Mouse (Mus musculus) kidney, embryonic 15.5 days (tissue): ENCODE measurements around the gene Grin2d. TPM values are rescaled to one million over a fixed set of nuclear protein-coding genes. Genes with fewer than 3 reads are reported as not detected.

Experiments
- ATAC-seq: fragments of 200-750 bp; cut with Nextera tagmentation; replicated peaks from 2 replicates; pipeline ENCODE4 v1.8.0; 2017; ENCODE audit warnings: moderate TSS enrichment; ENCODE audit not compliant: low FRiP score
- H3K27ac ChIP-seq: fragments of 300-500 bp; sonication (generic); 2 replicates; pipeline ENCODE4 v1.5.1; 2015; ENCODE audit warnings: mild to moderate bottlenecking, inconsistent platforms
- H3K27me3 ChIP-seq: fragments of 300-500 bp; sonication (generic); 2 replicates; pipeline ENCODE4 v1.6.1; 2015; ENCODE audit warnings: inconsistent platforms
- H3K36me3 ChIP-seq: fragments of 300-500 bp; sonication (generic); 2 replicates; pipeline ENCODE4 v1.6.1; 2015; ENCODE audit warnings: inconsistent platforms
- H3K4me1 ChIP-seq: fragments of 300-500 bp; sonication (generic); 2 replicates; pipeline ENCODE4 v1.6.1; 2015; ENCODE audit warnings: inconsistent platforms
- H3K4me2 ChIP-seq: fragments of 300-500 bp; sonication (generic); 2 replicates; pipeline ENCODE4 v1.6.1; 2015; ENCODE audit warnings: moderate library complexity, mild to moderate bottlenecking, inconsistent platforms
- H3K4me3 ChIP-seq: fragments of 300-500 bp; sonication (generic); replicated peaks from 2 replicates; pipeline ENCODE4 v1.5.1; 2015; ENCODE audit warnings: mild to moderate bottlenecking, inconsistent platforms
- H3K9ac ChIP-seq: fragments of 300-500 bp; sonication (generic); 2 replicates; pipeline ENCODE4 v1.6.1; 2015; ENCODE audit warnings: mild to moderate bottlenecking, inconsistent platforms
- H3K9me3 ChIP-seq: fragments of 300-500 bp; sonication (generic); replicated peaks from 2 replicates; pipeline ENCODE4 v1.6.1; 2016; ENCODE audit warnings: inconsistent platforms
- WGBS: fragments of 180-500 bp; shearing (Covaris S2); methylation state at CpG from one replicate; pipeline ENCODE4 v1.1.7; 2015; ENCODE audit warnings: mixed read lengths; 5-methylcytosine and 5-hydroxymethylcytosine counted together
- polyA plus RNA-seq: library from polyadenylated mRNA; unstranded; fragments of >200 nt; fragmentation: Nextera tagmentation; extraction: Ambion mirVana; gene quantifications from 2 replicates; pipeline ENCODE4 v1.2.1, GENCODE M21; 2015

The Grin2d gene
- polyA plus RNA-seq, 1 experiment from 2014 or later, result 0.47 TPM

DNA sequence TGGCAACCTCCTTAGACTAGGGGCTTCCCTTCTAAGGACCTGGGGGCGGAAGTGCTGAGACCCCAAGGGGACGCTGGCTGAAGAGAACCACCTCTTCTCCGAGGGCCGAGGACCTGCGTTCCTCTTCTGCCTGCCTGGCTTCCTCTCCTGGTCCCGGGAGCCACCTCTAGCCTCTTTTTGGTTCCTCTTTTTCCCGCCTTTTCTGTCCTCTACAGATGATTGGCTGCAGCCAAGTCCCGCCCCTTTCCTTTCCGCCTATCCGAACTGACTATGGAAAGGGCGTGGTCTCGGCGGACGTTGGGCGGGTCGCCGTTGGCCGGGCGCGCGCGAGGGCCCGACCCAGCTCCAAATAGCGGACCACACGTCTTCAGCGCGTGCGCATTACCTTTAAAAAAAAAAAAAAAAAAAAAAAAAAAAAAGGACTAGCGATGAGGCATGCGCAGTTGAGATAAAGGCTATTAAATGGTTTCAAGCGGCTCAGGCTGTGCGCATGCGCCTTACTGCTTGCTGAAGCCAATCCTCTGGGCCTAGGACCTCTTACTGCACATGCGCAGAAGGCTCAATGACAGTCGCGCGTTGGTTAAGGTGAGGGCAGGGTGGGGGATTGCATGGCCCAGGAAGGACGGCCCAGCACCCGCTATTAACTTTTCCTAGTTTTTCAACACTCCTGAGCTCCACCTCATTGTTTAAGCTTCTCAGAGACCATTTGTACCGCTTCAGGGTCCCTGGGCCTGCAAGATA lies 18.5 kb upstream of the Grin2d start, which contains the start of the genes Syngr4 and Tmem143:
Gene Syngr4 (minus strand): TSS at position 198 of the 741 bp plus-strand sequence.
Gene Tmem143 (plus strand): TSS at position 425 of the 741 bp plus-strand sequence.
- 1% methylated on average over 40 of the region's 40 CpGs for WGBS
- Histone ChIP-seq H3K4me1 (peaks cover 19% of the 10 kb centered on the region), H3K27me3 (no peaks in the 10 kb centered on the region), H3K9me3 (no peaks in the 10 kb centered on the region), H3K4me2 (peak within 1 kb of the TSS; percentile 86), H3K36me3 (no peaks in the 10 kb centered on the region), H3K9ac (peak within 1 kb of the TSS; percentile 48), H3K27ac (peak within 1 kb of the TSS; percentile 90), H3K4me3 (peak within 1 kb of the TSS; percentile 54)
- peak; percentile 87 for ATAC-seq

DNA sequence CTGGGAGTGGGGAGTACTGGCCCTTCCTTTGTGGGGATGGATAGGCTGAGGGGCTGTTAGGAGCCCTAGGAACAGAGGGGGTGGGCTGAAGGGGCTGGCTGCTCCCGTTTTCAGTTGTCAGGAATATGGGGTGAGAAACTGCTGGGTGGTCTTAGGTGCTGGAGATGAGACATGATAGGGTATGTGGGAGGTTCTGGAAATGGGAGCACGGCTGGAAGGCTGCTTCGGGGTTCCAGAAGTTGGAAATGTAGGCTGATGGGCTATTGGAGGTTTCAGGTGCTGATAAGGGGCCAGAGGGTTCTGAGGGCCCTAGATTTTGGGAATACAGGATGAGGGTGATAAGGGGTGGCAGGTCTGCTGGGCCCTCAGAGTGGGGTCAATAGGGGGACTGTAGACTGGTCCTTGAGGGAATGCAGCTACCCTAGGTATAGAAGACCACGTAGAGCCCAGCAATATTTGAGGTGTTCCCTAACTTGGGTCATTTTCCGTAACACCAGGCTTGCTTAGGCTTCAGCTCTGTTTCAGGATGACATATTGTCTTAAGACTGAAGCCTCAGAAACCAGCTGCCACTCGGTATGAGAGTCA lies 17.8 kb upstream of the Grin2d start:
- Histone ChIP-seq H3K4me1 (peaks cover 16% of the 10 kb centered on the region), H3K4me2 (peak overlapping the region; percentile 86), H3K9me3 (no peaks in the 10 kb centered on the region), H3K4me3 (peak overlapping the region; percentile 54), H3K27me3 (no peaks in the 10 kb centered on the region), H3K9ac (0 out of 2 replicates have a peak overlapping the region, but pooled peaks have one; percentile 4), H3K27ac (peak overlapping the region; percentile 61), H3K36me3 (no peaks in the 10 kb centered on the region)
- 72% methylated on average over 6 of the region's 6 CpGs for WGBS
- ATAC-seq, result peak; percentile 10

DNA sequence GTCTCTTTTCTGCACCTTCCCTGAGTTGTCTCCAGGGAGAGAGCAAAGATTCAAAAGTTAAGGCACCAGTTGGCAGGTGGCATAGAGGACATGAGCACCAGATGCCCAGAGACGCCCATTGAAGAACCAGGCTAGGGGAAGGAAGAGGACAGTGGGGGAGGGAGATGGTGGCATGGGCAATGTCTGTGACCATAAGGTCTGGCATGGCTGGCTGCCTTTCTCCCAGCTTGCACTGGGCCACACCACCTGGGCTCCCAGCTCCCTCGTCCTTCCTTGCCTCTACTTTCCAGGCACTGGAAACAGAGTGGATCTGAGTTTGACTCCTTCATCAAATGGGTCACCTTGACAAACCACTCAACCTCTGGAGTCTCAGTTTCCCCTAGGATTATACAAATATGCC lies 14.5 kb upstream of the Grin2d start:
- H3K4me1 ChIP-seq, result peaks cover 11% of the 10 kb centered on the region
- no peaks in the 10 kb centered on the region for H3K9me3 ChIP-seq
- H3K27me3 ChIP-seq, result no peaks in the 10 kb centered on the region
- H3K27ac ChIP-seq, result no peak overlapping the region
- H3K4me2 ChIP-seq, result no peak overlapping the region
- H3K9ac ChIP-seq, result no peak overlapping the region
- no peaks in the 10 kb centered on the region for H3K36me3 ChIP-seq
- no peak for ATAC-seq
- 77% methylated on average over 2 of the region's 2 CpGs for WGBS
- H3K4me3 ChIP-seq, result no peak overlapping the region

DNA sequence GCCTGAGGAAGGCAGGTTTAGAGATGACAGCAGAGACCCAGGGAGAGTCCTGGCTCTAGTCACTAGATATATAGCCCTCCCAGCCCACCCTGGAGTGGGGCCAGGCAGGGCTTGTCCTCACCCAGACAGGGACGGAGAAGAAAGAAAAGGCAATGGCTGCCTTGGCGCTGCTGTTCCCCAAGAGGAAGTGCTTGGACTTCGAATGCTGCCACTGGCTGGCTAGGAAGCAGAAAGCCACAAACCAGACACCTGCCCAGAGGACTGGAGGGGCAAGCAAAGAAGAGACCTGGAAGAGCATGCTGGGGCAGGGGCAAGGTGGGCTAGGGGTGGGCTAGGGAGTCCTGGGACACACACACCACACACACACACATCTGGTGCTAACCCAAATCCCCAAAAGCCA lies 9.1 kb upstream of the Grin2d start:
- Histone ChIP-seq H3K4me2 (no peak overlapping the region), H3K9me3 (no peaks in the 10 kb centered on the region), H3K4me1 (no peaks in the 10 kb centered on the region), H3K4me3 (no peak overlapping the region), H3K9ac (no peak overlapping the region), H3K36me3 (peaks cover 39% of the 10 kb centered on the region), H3K27ac (0 out of 2 replicates have a peak overlapping the region, but pooled peaks have one; percentile 32), H3K27me3 (no peaks in the 10 kb centered on the region)
- no peak for ATAC-seq
- WGBS, result 51% methylated on average over 3 of the region's 3 CpGs

DNA sequence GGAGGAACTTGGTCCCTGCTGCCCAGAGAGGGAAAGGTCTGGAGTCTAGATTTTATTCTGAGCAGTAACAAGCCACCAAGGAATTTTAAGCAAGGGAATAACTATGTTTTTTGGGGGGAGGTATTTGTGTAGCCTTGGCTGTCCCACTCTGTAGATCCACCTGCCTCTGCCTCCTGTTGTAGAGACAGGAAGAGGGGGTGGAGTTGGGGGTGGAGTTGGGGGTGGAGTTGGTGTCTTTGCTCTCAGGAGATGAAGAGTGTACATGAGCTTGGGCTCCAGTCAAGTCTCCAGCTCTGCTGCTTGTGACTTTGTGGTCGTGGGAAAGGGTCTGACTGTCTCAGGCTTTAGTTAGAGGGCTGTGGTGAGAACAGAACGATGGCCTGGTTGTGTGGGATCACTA lies 2.8 kb upstream of the Grin2d start:
- ATAC-seq, result no peak
- H3K9me3 ChIP-seq, result no peaks in the 10 kb centered on the region
- H3K36me3 ChIP-seq, result peaks cover 97% of the 10 kb centered on the region
- H3K27ac ChIP-seq, result no peak overlapping the region
- no peaks in the 10 kb centered on the region for H3K4me1 ChIP-seq
- 87% methylated on average over 2 of the region's 2 CpGs for WGBS
- H3K27me3 ChIP-seq, result no peaks in the 10 kb centered on the region
- no peak overlapping the region for H3K4me3 ChIP-seq
- no peak overlapping the region for H3K9ac ChIP-seq
- H3K4me2 ChIP-seq, result no peak overlapping the region

DNA sequence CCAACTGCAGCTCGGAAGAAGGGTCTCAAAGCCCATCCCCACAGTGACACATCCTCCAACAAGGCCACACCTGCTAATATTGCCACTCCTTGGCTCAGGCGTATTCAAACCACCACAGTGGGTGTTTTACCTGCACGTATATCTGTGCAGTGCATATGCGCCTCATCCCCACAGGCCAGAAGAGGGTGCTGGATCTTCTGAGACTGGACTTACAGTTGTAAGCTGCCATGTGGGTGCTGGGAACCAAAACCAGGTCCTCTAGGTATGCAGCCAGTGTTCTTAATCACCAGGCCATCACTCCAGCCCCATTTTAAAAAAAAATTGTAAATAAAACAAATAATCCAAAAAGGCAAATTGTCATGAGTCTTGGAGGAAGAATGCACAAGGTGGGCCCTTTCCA lies 2.4 kb upstream of the Grin2d start:
- no peak overlapping the region for H3K4me2 ChIP-seq
- H3K4me1 ChIP-seq, result 0 out of 2 replicates have a peak, but pooled peaks cover 1% of the 10 kb centered on the region
- H3K4me3 ChIP-seq, result no peak overlapping the region
- 96% methylated on average over 4 of the region's 4 CpGs for WGBS
- ATAC-seq, result no peak
- no peak overlapping the region for H3K9ac ChIP-seq
- H3K27me3 ChIP-seq, result no peaks in the 10 kb centered on the region
- H3K27ac ChIP-seq, result no peak overlapping the region
- H3K9me3 ChIP-seq, result no peaks in the 10 kb centered on the region
- H3K36me3 ChIP-seq, result peaks cover 97% of the 10 kb centered on the region

DNA sequence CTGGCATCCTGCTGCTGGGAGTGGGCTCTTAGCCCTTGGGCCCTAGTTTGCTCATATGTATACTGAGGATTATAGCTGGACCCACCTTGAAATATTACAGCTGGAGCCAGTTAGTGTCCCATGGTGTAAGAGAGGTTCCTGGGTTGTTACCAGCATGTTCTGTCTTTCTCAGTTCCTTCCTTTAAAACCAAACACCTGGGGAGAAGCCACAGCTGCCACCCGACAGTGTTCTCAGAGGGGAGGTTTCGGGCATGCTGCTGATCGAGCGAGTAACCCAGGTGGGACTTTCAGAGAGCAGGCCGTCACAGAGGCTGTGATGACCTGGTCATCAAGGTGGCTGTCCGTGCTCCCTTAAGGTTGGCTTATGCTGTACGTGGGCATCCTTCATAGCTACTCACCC lies 1.3 kb downstream of the Grin2d start:
- Histone ChIP-seq H3K9ac (no peak overlapping the region), H3K9me3 (no peaks in the 10 kb centered on the region), H3K4me1 (peaks cover 22% of the 10 kb centered on the region), H3K4me2 (no peak overlapping the region), H3K4me3 (no peak overlapping the region), H3K27ac (no peak overlapping the region), H3K36me3 (peaks cover 80% of the 10 kb centered on the region), H3K27me3 (peaks cover 3% of the 10 kb centered on the region; the same call in 1 of the 2 replicates)
- 93% methylated on average over 7 of the region's 7 CpGs for WGBS
- no peak for ATAC-seq

DNA sequence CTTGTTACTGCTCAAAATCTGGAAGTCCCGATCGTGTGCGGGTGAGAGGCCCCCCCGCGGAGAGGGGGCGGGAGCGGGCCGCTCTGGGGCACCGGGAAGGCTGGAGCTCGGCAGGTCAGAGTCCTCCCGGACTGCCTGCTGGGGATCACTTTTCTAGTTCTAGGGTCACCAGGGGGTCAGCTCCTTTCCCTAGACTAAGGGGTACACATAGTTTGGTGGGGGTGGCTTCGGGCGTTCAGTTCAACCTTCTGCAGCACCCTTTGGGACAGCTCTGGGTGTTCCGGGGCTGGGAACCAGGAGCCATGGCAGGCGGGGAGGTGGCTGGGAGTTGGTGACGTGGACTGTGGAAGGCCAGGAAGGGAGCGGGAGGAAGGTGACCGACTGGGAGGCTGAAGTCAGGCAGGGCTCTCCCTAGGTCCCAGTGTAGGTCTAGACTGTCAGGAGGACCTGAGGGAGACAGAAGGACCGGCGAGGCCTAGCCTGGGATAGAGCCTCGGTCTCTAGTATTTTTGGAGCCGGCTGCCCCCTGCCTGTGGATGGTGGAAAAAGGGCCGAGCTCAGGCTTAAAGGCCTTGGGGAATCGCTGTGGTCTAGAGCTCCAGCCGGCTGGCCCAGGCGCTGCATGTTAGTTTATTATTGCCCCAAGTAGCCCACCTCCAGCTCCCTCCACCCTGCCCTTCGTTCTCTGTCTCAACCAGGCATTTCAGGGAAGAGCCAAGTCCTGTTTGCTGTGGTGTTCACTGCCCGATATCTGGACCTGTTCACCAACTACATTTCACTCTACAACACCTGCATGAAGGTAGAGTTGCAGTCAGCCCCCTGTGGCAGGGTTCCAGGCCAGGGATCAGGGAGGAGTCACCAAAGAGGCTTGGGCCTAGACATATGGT lies 4.9 kb downstream of the Grin2d start:
- no peaks in the 10 kb centered on the region for H3K9me3 ChIP-seq
- ATAC-seq, result peak; percentile 47
- WGBS, result 2% methylated on average over 28 of the region's 28 CpGs
- peak overlapping the region; percentile 99 for H3K9ac ChIP-seq
- H3K4me1 ChIP-seq, result peaks cover 48% of the 10 kb centered on the region
- H3K27me3 ChIP-seq, result peaks cover 39% of the 10 kb centered on the region
- H3K27ac ChIP-seq, result peak overlapping the region; percentile 95
- H3K36me3 ChIP-seq, result peaks cover 44% of the 10 kb centered on the region
- H3K4me3 ChIP-seq, result peak overlapping the region; percentile 86
- peak overlapping the region; percentile 69 for H3K4me2 ChIP-seq

DNA sequence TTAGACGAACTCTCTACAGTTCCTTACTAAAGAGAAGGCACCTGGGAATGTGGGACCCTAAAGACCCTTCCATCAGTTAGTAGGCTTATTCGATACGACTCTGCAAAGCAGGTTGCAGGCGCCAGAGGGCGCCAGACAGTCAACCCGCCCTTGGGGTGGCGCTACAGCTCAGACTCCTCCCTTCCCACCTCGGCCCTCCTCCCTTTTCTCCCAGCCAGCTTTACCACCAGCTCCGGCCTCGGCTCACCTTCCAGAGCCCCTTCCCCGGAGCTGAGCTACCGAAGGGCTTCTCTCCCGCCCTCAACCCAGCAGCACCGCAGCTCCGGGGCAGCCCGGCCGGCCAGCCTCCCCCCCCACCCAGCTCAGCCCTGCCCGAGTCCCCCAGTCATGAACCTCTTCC lies 5.6 kb downstream of the Grin2d start, which contains the start of gene Kdelr1:
Gene Kdelr1 (plus strand): TSS at position 149 of the 400 bp plus-strand sequence.
- Histone ChIP-seq H3K9me3 (no peaks in the 10 kb centered on the region), H3K4me1 (peaks cover 55% of the 10 kb centered on the region), H3K4me3 (peak within 1 kb of the TSS; percentile 86), H3K4me2 (peak within 1 kb of the TSS; percentile 69), H3K27me3 (peaks cover 46% of the 10 kb centered on the region), H3K9ac (peak within 1 kb of the TSS; percentile 99), H3K36me3 (peaks cover 39% of the 10 kb centered on the region), H3K27ac (peak within 1 kb of the TSS; percentile 95)
- WGBS, result 0% methylated on average over 18 of the region's 18 CpGs
- peak; percentile 84 for ATAC-seq

DNA sequence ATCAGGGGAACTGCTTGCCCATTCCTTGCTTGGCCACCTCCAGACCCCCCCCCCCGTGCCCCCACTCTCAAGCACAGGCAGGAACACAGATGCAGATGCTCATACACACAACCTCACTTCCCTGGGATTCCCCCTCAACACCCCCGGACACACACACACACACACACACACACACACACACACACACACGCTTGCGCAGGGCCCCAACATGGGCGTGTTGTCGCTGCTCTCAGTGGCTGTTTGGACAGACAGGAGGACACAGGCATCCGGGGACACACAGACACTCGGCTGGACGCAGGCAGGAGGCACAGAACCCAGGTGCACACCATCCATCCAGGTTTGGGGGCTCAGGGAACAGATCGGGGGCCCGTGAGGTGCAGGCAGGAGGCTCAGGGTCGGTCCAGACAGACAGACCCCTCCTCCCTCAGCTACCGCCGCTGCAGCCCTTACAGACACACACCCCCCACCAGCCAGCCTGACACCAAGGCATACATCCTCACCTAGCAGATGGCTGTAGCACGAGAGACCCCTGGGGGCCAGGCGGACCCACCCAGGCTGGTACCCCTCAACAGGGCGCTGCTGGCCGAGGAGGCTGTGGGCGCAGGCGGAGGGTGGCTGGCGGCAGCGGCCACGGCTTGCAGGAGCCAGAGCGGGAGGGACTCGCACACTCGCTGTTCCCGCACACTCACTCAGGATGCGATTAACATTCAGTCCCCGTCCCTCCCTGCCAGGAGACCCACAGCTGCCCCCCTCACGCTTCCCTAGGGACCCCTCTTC lies 7.7 kb downstream of the Grin2d start:
- ATAC-seq, result no peak
- H3K27me3 ChIP-seq, result peaks cover 53% of the 10 kb centered on the region
- H3K9me3 ChIP-seq, result no peaks in the 10 kb centered on the region
- H3K36me3 ChIP-seq, result peaks cover 17% of the 10 kb centered on the region
- H3K9ac ChIP-seq, result 0 out of 2 replicates have a peak overlapping the region, but pooled peaks have one; percentile 35
- H3K27ac ChIP-seq, result no peak overlapping the region
- H3K4me3 ChIP-seq, result peak overlapping the region; percentile 25
- peaks cover 67% of the 10 kb centered on the region for H3K4me1 ChIP-seq
- 1% methylated on average over 30 of the region's 30 CpGs for WGBS
- peak overlapping the region; percentile 52 for H3K4me2 ChIP-seq

DNA sequence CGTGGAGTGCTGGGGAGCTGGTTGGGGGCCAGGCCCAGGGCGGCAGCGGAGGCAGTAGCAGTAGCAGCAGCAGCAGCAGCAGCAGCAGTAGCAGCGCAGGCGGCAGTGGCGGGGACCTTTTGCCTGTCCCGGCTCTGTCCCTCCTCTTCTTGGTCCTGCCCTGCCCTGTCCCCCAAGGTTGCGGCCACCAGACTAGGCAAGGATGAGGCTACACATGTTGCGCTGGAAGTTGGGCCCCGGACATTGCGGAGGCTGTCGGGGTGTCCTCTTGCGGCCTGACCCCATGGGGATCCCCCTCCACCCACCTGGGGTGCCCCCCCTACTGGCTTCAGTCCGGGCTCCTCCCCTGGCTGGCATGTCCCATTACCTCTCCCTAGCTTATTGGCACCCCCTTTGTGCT lies 8.4 kb downstream of the Grin2d start:
- 1% methylated on average over 14 of the region's 14 CpGs for WGBS
- peaks cover 11% of the 10 kb centered on the region for H3K36me3 ChIP-seq
- peak overlapping the region; percentile 52 for H3K4me2 ChIP-seq
- peaks cover 62% of the 10 kb centered on the region for H3K4me1 ChIP-seq
- no peak overlapping the region for H3K27ac ChIP-seq
- H3K27me3 ChIP-seq, result peaks cover 53% of the 10 kb centered on the region
- peak overlapping the region; percentile 25 for H3K4me3 ChIP-seq
- no peak overlapping the region for H3K9ac ChIP-seq
- no peak for ATAC-seq
- H3K9me3 ChIP-seq, result no peaks in the 10 kb centered on the region
